Mouse (Mus musculus) adrenal gland, postnatal 25 days (tissue): ENCODE measurements around the gene Frmd4a. TPM values are rescaled to one million over a fixed set of nuclear protein-coding genes. Genes with fewer than 3 reads are reported as not detected.
"Not testable (repeated sequence)": the region's sequence is repeated elsewhere in the genome, so short reads cannot be mapped to it uniquely, and the experiment has no call there.

Experiments used
- DNase-seq: peaks from one replicate; pipeline ENCODE4 v3.0.0; 2021; ENCODE audit warnings: mixed read lengths
- total RNA-seq: library from RNA; stranded (reverse); gene quantifications from 2 replicates; pipeline ENCODE4 v1.2.3, GENCODE M21; 2021

Gene Frmd4a
- total RNA-seq, 1 experiment from 2014 or later: 14.6 TPM

DNA sequence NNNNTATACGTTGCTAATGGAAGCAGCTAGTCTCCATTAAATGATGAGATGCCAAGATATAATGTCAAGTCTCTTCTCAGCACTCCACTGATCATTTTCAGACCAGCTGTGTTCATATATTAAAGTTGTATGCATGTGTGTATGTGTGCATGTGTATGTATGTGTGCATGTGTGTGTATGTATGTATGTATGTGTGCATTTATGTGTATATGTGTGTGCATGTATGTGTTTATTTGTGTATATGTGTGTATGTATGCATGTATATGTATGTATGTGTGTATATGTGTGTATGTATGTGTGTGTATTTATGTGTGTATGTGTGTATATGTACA, 204.9 kb downstream of the Frmd4a start:
- DNase-seq: no peak

DNA sequence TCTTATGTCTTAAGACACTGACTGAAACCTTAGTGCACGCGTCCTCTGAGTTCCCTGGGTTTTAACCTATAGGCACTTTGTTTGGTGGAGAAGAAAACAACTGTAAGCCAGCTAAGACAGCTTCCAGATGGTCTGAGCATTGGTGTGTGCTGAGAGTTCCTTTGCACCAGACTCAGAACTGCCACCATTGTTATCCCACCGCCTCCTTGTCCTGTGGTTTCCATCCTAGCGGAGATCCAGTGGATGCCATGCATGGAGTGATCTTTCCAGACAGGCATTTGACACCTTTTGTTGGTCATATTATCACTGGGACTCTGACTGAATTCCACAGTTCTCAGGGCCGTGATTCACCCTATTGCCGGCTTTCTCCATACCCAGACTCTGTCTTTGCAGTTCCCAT, 205.8 kb downstream of the Frmd4a start:
- DNase-seq: no peak

DNA sequence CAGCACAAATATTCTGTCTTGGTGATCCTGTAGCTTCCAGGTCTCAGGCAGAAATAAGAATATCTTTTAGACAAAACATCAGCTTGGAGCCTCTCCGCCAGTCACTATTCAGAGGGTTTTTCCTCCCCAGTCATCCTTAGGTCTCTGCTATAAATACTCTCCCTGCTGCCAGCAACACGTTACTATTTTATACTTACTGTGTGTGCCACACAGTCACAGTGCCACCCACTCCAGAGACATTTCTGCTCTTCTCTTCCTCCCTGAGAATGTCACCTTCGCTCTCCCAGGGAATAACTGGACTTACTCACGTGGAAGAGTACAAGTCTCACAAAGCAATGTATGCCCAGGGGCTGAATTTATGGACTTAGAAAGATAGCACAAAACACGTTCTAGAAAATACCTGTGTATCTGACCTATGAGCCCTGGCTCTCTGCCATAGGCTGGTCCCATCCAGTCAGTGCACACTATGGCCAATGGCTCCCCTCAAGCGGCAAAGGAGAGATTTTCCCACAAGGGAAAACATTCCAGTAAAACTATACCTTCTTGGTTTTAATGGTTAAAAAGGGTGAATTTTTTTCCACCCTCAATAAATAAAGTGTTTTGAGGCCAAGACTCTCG, 209.5 kb downstream of the Frmd4a start:
- no peak for DNase-seq

DNA sequence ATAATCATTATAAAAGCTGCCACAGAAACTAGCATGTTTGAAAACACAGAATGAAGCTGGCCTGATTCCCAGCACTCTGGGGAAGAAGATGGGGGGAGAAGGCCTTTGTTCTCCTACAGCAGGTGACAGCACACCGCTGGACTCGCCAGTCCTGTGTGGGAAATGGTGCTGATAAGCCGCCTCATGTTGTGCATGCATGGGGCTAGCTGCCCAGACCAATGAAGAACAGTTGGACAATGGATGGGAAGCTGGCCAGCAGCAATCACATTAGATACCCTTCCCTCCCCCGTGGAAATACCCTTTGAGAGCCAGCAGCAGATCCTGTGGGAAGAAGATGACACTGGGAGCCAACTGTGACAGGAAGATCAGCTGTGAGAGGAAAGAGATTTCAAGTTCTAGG, 210.0 kb downstream of the Frmd4a start:
- DNase-seq: peak; percentile 12

DNA sequence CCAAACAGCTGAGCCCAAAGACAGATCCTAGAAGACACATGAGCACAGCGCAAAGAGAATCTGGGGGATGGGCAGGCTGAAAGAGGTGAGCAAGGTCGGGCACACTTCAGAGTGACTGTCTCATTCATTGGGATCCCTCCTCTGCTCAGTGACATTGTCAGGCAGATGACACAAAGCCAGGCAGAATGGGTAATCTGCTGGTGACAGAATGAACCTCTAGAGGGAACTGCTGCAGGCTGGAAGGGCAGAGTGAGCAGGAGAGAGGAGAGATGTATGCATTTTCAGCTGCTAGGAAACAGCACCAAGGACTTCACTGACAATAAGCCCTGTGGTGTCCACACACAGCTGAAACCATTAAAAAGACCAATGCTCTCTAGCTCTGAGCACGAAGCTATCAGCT, 211.0 kb downstream of the Frmd4a start:
- peak; percentile 3 for DNase-seq

DNA sequence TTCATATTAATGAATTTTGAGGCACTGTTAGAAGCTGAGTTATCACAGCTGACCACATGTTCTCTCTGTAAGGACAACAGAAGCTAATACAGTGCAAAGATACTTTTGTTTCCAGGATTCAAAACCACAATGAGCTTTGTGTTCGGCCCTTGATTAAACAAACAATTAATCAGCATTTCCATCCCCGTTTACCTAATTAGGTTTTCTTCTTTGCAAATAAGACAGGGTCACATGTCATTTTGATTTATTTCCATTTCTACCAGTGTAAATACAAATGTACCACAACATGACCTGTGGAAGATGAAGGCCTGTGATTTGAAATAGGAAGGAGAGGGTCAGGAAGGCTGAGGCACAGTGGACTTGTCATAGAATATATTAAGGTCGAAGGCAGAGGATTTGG, 214.8 kb downstream of the Frmd4a start:
- no peak for DNase-seq

DNA sequence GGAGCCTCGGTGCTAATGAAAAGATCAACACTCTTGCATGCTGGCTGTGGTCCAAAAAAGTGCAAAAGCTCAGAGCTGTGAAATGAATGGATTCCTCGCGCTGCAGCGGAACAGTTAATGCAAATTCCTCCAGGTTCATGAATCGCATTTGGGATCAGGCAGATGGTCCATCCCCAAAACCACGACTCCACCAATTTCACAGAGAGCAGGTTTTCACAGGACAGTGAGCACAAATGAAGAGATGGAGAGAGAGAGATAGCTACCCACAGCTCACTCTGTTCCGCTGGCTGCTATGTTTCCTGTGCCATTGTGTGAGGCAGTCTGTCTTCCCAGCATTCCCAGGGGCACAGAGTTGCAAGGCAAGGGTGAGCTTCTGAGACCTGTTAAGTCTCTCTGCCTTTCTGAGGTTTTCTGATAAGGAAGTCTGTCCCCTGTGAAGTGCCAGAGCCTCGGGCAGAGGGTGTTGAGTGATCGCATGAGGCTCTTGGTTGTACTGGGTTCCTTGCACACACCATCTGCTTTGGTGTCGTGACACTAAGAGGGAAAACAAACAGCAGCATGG, 215.3 kb downstream of the Frmd4a start:
- no peak for DNase-seq

DNA sequence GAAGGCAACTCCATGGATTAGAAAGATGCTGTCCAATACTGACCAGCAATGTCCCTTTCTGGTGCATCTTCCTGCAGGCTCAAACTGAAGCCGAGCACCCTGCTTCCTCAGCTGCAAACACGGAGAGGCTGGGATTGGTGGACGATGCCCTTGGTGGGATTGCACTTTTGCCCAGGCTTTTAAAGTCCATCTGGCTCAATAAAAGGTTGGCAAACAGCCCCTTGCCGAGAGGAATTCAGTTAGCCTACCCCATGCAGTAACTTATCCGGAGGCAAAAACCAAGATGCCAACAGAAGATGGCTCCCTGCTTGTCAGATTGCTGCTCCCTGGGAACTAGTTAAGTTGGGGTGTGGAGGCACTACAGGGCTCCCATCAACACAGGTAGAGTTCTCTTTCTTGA, 220.2 kb downstream of the Frmd4a start:
- no peak for DNase-seq

DNA sequence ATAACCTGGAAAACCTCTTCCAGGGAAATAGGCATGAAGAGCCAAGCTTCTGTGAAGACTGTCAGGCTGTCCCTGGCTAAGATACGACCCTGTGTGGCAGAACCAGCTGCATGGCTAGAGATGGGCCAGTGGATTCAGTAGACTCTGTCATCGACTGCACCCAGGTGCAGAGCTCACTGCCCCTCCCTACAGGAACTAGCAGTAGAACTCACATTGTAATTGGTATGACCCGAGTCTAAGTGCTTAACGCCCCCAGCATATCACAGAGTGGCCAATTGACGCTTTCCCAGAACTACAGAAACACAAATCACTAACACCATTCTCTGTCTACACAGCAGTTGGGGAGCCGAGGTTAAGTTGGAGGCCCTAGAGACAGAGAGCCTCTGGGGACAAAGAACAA, 232.2 kb downstream of the Frmd4a start:
- no peak for DNase-seq

DNA sequence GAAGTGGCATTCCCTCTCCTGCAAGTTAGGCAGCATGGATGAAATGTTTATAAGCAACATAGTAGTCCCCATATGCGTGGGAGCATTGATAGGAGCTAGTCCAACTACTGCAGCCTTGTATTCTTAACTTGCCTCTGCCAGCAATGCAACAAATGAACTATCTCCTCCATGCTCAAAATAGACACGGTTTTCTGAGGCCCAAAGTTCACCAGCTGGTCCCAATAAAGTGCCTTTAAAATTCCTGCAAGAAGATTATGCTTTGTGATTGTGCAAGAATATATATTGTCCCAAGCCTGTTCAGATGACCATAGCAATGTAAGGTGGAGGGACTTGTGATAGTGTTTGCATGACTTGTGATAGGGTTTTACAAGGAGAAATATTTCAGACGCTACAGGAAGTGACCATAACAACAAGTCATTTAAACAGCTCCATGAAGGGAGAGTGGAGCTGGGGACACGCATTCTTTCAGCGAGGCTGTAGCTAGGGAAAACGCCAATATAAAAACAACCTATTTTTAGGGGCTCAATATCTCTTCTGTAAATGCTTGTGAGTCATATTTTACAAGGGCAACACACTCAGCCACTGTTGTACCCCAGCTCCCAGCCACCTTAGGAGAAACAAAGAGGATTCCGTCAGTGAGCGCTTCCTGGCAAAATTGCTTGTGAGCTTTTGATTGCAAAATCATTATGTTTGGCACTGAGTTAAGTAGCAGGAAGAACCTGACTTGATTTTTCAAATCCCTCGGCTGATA, 235.2 kb downstream of the Frmd4a start:
- peak; percentile 9 for DNase-seq

DNA sequence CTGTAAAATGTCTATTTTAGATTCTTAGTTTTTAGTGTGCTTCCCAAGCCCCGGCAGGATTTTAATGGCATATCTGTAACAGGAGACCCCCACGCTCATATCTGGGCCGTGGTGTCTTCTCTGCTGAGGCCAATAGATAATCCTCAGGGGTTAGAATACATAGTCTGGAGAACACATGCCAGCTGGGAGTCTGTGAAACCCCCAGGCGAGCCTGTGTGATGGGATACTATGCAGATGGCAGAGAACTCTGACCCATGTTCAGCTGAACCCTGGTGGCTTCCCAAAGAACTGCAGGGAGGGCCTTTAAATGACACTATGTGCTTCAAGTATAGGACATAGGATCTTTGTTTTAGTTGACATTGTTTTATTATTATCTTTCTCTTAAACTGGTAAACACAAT, 235.8 kb downstream of the Frmd4a start:
- peak; percentile 50 for DNase-seq

DNA sequence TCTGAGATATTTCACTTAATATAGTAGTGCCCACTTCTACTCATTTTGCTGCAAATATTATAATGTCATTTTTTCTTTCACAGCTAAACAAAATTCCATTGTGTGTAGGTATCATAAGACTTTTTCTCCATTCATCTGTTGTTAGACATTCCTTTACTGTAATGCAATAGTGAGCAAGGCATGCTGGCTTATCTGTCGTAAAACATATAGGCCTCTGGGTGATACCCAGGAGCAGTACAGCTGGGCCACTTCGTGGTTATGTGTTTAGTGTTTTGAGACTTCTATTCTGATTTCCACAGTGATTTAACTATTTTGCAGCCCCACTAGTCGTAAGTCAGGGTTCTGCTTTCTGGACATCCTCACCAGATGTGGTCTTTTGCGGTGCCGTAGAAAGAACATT, 236.6 kb downstream of the Frmd4a start:
- no peak for DNase-seq

DNA sequence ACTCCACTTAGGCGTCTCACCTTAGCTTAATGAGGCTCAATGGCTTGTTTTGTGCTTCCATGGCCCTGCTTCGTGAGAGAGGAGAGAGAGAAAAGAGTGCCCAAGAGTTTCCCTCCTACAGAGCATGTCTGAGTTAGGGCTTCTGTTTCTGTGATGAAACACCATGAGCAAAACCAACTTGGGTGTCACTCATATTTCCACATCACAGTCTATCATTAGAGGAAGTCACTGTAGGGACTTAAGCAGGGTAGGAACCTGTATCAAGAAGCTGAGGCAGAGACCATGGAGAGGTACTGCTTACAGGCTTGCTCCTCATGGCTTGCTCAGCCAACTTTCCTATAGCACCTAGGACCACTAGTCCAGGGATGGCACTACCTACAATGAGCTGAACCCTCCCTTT, 238.7 kb downstream of the Frmd4a start:
- no peak for DNase-seq

DNA sequence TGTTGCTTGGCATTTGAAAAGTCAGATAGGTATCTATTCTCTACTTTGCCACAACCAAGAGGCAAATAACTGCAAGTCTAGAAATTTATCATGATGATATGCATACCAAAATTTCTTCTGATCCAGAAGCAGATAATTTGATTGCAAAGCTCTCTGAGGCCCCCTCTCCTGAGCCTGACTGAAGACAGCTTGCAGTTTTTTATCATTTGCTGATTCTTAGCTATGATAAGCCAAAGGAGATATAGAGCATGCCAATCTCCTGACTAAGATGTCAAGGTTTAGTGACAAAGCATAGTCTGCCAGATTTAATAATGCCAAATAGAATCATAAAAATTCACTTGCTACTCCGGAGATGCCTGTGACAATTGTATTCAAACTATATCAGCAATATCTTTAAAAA, 240.1 kb downstream of the Frmd4a start:
- DNase-seq: no peak

DNA sequence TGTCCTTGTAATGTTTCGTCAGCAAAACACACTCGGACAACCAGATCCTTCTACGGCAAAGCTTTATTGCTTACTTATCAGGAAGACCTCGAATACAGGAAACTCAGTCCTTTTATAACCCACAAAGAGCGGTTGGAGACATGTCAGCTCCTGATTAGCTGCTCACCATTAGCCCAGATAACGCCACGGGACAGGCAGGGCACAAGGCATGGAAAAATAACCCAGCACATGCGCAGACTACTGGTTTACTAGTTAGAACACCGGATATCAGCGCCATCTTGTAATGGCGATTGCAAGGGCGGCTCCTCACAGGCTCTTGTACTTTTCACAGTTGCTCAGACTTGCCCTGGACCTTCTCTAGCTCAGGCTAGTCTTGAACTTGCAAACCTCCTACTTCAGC, 241.3 kb downstream of the Frmd4a start:
- DNase-seq: not testable (repeated sequence)

DNA sequence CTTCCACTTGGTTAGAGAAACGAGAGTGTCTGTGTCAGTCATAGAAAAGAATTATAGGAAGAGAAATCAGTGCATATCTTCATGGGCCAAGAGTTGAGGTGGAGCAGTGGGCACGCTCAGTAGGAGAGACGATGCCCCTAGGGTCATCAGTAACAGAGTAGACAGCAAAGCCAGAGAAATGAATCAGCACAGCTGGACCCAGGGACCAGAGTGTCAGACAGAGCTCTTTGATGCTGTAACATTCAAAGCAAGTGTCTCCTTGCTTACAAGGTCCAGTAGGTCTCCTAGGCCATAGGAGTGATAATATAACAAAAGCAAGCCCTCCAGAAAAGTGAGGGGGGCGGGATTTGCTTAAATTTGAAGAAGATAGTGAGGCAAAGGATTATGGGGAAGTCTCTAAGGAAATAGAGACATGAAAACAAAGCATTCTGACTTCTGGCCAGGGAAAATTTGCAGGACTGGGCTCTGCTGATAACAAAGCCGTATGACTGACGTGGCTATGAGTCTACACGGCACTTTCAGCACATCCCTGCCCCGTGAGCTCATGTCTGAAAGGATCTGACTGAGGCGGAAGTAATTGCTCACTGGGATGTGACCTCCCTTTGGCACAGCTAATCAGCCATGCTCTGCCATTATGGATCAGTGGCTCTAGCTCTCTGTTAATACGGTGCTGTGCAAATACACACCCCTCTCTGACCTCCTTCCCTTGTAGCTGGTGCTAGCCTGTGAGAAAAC, 243.0 kb downstream of the Frmd4a start:
- DNase-seq: peak; percentile 17

DNA sequence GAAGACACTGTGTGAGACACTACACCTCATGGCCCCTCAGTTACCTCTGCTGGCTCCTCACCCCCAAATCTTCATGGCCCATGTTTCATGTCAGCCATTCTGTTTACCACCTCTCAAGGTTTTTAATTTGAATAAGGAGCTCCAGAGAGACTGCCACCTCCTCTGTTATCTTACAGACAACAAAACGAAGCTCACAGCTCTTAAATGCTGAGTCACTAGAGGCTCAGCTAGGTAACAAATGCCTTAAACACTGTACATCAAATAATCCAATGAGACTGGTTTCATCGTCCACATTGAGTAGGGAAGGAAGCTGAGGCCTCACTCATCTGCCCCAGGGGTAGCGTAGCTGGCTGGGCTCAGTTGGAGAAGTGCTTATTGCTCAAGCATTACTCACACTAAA, 245.2 kb downstream of the Frmd4a start:
- no peak for DNase-seq

DNA sequence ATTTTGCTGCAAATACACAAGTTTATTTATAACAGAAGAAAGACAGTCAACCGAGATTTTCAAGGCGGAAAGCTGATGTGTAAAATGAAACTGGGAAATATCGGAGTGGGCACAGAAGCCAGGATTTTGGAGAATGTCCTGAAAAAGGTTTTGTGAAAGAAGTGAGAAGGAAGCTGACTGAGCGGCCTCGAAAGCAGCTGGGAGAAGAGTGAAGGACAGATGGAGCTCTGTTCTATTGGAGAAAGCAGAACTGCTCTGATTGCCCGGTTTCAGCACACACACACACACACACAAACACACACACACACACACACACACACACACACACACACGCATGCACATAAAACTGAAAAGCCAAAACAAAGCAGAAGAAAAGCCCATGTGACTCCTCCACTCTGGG, 249.9 kb downstream of the Frmd4a start:
- DNase-seq: no peak

DNA sequence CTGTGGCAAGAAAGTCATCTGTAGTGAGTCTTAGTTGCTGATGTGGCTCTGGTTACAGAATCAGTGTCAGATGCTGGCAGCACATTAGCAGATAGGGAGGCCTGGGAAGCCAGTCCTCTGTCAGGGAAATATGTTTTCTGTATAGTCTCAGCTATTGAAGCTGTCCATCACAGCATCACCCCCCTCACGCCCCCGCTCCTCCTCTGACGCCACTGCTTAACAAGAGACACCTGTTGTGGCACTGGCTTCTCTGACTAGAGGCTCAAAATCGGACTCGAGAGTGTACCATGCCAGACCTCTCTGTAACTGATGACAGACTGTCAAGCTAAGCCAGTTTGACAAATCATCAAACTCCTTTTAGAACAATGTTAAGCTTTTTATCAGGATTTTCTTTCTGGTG, 265.3 kb downstream of the Frmd4a start:
- no peak for DNase-seq

DNA sequence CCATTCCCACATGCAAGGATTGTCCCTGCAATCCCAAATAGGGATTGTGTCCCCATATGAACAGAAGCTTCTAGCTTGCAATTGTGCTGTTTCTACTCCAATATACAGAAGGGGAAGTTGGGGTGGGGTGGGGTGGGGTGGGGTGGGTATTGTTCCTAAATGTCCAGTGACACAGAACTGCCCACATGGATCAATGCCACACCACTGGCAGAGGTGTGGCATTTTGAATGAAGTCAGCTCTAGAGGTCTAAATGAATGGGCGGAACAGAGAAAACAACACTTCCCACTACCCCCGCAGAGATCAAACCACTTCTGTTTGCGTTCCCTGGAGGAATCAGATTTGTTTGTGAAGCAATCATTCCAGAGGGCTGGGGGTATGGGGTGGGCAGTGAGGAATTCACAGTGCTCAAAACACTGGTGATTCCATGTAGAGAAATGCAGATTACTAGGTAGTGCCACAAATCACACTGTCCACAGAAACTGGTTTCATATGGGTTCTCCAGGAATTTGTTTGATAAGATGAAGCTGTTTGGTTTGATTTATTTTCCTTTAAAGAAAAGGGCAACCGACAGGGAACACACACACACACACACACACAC, 268.3 kb downstream of the Frmd4a start:
- no peak for DNase-seq

DNA sequence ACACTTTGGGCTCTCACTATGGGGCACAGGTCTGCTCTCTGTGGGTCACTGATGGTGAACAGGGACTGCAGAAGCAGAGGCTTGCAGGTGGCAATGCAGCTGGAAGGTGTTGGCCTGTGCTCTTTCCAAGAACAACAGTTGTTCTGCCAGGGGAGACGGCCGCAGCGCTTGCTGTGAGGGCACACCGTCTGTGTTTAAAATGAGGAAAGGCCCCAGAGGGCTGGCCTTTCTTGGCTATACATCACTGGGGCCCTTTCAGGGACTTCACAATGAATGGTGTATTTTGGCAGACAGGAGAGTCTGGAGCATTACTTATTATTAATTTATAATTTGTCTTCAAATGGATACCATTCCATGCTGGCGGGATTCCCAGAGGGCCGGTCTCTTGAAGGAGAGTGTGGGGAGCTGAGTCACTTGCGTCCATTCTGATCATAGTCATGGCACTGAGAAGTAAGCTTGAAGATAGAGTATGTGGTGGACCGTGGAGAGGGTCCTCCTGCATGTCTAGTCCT, 268.9 kb downstream of the Frmd4a start:
- peak; percentile 51 for DNase-seq

DNA sequence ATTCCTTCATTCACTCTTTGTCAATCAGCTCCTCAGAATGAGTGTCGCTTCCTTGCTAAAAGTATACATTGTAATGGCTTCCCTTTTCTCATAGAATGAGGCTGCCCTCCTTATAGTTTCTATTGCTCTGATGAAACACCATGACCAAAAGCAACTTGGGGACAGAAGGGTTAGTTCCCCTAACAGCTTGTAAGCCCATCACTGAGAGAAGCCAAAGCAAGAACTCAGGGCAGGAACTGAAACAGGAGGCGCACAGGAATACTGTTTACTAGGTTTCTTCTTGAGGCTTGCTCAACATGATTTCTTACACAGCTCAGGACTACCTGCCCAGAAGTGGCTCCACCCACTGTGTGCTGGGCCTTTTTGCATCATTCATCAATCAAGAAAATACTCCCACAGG, 273.0 kb downstream of the Frmd4a start:
- DNase-seq: no peak

DNA sequence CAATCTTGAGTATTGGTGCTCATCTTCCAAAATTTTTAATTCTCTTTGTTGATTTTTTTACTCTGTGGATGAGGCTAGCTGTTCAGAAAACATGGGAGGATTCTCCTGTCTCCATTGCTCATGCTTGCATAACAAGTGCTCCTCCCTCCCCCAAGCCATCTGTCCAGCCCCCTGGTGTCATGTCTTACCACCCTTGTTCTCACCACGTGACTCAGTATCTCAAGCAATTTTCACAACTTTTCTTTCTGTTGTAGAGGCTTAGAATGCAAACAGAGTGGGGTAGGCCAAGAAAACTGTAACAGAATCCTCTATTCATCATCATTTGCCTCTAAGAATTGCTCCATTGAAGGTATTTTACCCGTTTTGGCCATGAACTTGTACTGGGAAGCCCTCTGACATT, 273.6 kb downstream of the Frmd4a start:
- no peak for DNase-seq
